Mouse (Mus musculus) thymus, adult 2 months (tissue): ENCODE data around the gene Tac2. TPM values are rescaled to one million over a fixed set of nuclear protein-coding genes. Genes with fewer than 3 reads are reported as not detected.

ENCODE experiments used
- DNase-seq: peaks from one replicate; pipeline ENCODE4 v3.0.0; 2021
- H3K27ac ChIP-seq: fragments of 200-500 bp; 2 replicates; pipeline ENCODE4 v1.5.1; 2012; ENCODE audit warnings: low read length, control low read depth; ENCODE audit not compliant: control insufficient read depth, insufficient read depth
- H3K27me3 ChIP-seq: fragments of 200-500 bp; 2 replicates; pipeline ENCODE4 v1.6.1; 2012; ENCODE audit warnings: mild to moderate bottlenecking, low read length, moderate library complexity, mixed read lengths; ENCODE audit not compliant: control insufficient read depth, insufficient read depth
- H3K36me3 ChIP-seq: fragments of 200-500 bp; 2 replicates; pipeline ENCODE4 v1.6.1; 2012; ENCODE audit warnings: mild to moderate bottlenecking, low read length, moderate library complexity; ENCODE audit not compliant: control insufficient read depth, insufficient read depth
- H3K4me1 ChIP-seq: fragments of 200-500 bp; replicated peaks from 2 replicates; pipeline ENCODE4 v1.6.1; 2012; ENCODE audit warnings: low read length; ENCODE audit not compliant: control insufficient read depth, insufficient read depth
- H3K4me3 ChIP-seq: fragments of 200-500 bp; 2 replicates; pipeline ENCODE4 v1.5.1; 2012; ENCODE audit warnings: mild to moderate bottlenecking, low read length, control low read depth, moderate library complexity; ENCODE audit not compliant: control insufficient read depth, insufficient read depth
- CTCF ChIP-seq: fragments of 200-500 bp; IDR thresholded peaks from 2 replicates; pipeline ENCODE4 v1.5.1; 2012; ENCODE audit warnings: mild to moderate bottlenecking, control low read depth, low read length, moderate library complexity, borderline replicate concordance; ENCODE audit not compliant: control insufficient read depth, poor library complexity, insufficient read depth; ENCODE audit errors: extremely low read depth
- POLR2A ChIP-seq: fragments of 200-500 bp; IDR thresholded peaks from 2 replicates; pipeline ENCODE4 v1.6.1; 2012; ENCODE audit warnings: mild to moderate bottlenecking, low read length, control low read depth, moderate library complexity; ENCODE audit not compliant: control insufficient read depth, poor library complexity, insufficient read depth; ENCODE audit errors: extremely low read depth
- WGBS: fragments of 180-500 bp; shearing (Covaris S2); methylation state at CpG from one replicate; pipeline ENCODE4 v1.1.7; 2018; 5-methylcytosine and 5-hydroxymethylcytosine counted together
- polyA plus RNA-seq: library from polyadenylated mRNA; depleted of rRNA; stranded (reverse); fragments of >200 nt; gene quantifications from 2 replicates; pipeline ENCODE4 v1.2.3, GENCODE M21; 2012

The Tac2 gene
- polyA plus RNA-seq, 1 experiment: 4.5 TPM

- no peak for TF ChIP-seq POLR2A
- no peak for TF ChIP-seq CTCF
- 91% methylated on average over 6 of the region's 6 CpGs for WGBS
- Histone ChIP-seq H3K4me1 (no peaks in the 10 kb centered on the region), H3K27ac (no peak overlapping the region), H3K4me3 (no peak overlapping the region), H3K36me3 (no peaks in the 10 kb centered on the region), H3K27me3 (no peaks in the 10 kb centered on the region)
- DNase-seq: no peak
Measured at GRCm38 (mm10) chr10:127712736-127713135, 11.5 kb upstream of the Tac2 start.

- WGBS: 59% methylated on average over 20 of the region's 20 CpGs
- no peaks in the 10 kb centered on the region; the same call in 1 of the 2 replicates for H3K27me3 ChIP-seq
- no peak for DNase-seq
- no peaks in the 10 kb centered on the region for H3K36me3 ChIP-seq
- no peak overlapping the region for H3K4me3 ChIP-seq
- H3K4me1 ChIP-seq: no peaks in the 10 kb centered on the region
- TF ChIP-seq CTCF (no peak), POLR2A (no peak)
- no peak overlapping the region for H3K27ac ChIP-seq
Measured at GRCm38 (mm10) chr10:127721671-127722418, 2.4 kb upstream of the Tac2 start.

GRCm38 (mm10) chr10:127725136-127725535 is 858 bp downstream of the Tac2 start:
- Histone ChIP-seq H3K4me1 (no peaks in the 10 kb centered on the region), H3K4me3 (no peak overlapping the region), H3K27me3 (no peaks in the 10 kb centered on the region; the same call in 1 of the 2 replicates), H3K27ac (no peak overlapping the region), H3K36me3 (no peaks in the 10 kb centered on the region)
- WGBS: 94% methylated on average over 4 of the region's 4 CpGs
- DNase-seq: no peak
- no peak for TF ChIP-seq CTCF
- TF ChIP-seq POLR2A: no peak

- no peak for DNase-seq
- Histone ChIP-seq H3K4me1 (no peaks in the 10 kb centered on the region), H3K36me3 (no peaks in the 10 kb centered on the region), H3K27ac (no peak overlapping the region), H3K4me3 (no peak overlapping the region), H3K27me3 (no peaks in the 10 kb centered on the region)
- TF ChIP-seq POLR2A (no peak), CTCF (no peak)
- WGBS: 82% methylated on average over 8 of the region's 8 CpGs
Measured at GRCm38 (mm10) chr10:127728437-127728836, 4.2 kb downstream of the Tac2 start.

- H3K4me3 ChIP-seq: no peak overlapping the region
- 84% methylated on average over 11 of the region's 11 CpGs for WGBS
- no peaks in the 10 kb centered on the region for H3K4me1 ChIP-seq
- H3K27ac ChIP-seq: no peak overlapping the region
- no peaks in the 10 kb centered on the region for H3K27me3 ChIP-seq
- no peak for DNase-seq
- TF ChIP-seq POLR2A: no peak
- H3K36me3 ChIP-seq: no peaks in the 10 kb centered on the region
Measured at GRCm38 (mm10) chr10:127730285-127730932, 6.1 kb downstream of the Tac2 start.

- H3K4me3 ChIP-seq: no peak overlapping the region
- DNase-seq: no peak
- H3K4me1 ChIP-seq: no peaks in the 10 kb centered on the region
- WGBS: 71% methylated on average over 9 of the region's 9 CpGs
- no peak overlapping the region for H3K27ac ChIP-seq
- TF ChIP-seq POLR2A (no peak), CTCF (no peak)
- no peaks in the 10 kb centered on the region for H3K27me3 ChIP-seq
- no peaks in the 10 kb centered on the region for H3K36me3 ChIP-seq
Measured at GRCm38 (mm10) chr10:127730933-127731310, 6.6 kb downstream of the Tac2 start.

- H3K4me3 ChIP-seq: no peak overlapping the region
- no peaks in the 10 kb centered on the region for H3K36me3 ChIP-seq
- DNase-seq: no peak
- TF ChIP-seq CTCF (no peak), POLR2A (no peak)
- no peak overlapping the region for H3K27ac ChIP-seq
- H3K27me3 ChIP-seq: no peaks in the 10 kb centered on the region
- WGBS: 35% methylated on average over 5 of the region's 5 CpGs
- no peaks in the 10 kb centered on the region for H3K4me1 ChIP-seq
Measured at GRCm38 (mm10) chr10:127731397-127731796, 7.1 kb downstream of the Tac2 start.
